Mouse (Mus musculus): Measurements from ENCODE around the gene Slc22a3. TPM values are rescaled to one million over a fixed set of nuclear protein-coding genes. Genes with fewer than 3 reads are reported as not detected.

Gene Slc22a3
- polyA plus RNA-seq, 1 experiment from 2014 or later, result 4.1 TPM

DNA sequence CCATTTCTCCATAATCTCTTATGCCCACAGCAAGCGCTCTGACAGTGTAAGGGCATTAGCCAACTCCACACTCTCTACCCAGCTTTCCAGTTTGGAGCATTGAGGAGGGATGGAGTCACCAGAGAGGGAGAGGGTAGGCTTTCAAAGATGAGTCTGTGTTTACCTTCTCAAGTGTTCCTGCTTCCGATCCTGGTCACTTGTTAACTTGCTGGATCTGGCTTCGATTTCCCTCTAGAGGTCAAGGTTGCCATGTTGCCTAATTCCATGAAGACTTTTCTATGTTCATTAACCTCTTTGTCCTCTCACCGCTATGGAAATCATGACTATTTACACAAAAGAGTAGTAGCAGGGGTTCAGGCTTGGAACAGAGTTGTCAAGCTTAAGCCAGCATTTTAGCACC lies 127.2 kb downstream of the Slc22a3 start:
- DNase-seq (ENCODE audit: low spot score) (no peak), ATAC-seq (replicated peaks; ENCODE audit: low FRiP score) (no peak)
- peak overlapping the region; percentile 52 for H3K4me2 ChIP-seq

DNA sequence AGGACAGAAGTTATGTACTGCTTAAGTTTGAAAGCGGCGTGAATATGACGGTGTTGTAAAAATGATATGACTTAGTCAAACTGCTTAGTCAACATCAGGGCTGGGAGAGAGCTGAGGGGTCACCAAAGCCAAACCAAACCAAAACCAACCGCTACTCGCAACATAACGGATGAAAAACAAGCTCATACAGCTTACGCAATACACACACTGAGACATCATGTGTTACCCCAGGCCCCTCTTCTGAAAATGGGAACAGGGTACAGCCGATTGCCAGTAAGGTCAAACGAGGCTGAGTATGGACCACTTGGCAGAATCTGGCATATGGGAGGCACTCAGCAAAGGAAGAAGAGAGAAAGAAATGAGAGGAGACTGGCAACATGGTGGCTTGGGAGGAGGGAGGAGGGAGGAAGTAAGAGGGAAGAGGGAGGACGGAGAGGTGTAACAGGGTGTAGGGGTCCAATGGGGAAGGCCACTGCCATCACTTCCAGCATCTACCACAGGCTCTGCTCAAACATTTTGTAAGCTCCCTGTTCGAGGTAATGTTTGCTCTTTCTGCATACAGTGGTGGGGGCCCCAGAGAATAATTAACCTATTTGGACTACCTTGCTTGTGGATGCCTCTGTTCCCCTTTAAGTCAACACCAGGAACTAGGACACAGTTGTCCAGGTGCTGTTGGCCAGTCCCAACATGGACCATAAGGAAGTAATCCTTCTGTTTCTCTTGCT lies 129.4 kb downstream of the Slc22a3 start, which contains the start of gene Plg:
Gene Plg (plus strand): TSS at position 628 of the 725 bp plus-strand sequence.
- 0 out of 2 replicates have a peak, but pooled peaks cover 6% of the 10 kb centered on the region for H3K27me3 ChIP-seq (replicated peaks; ENCODE audit: control insufficient read depth, insufficient read depth, low read length)
- peaks cover 3% of the 10 kb centered on the region; the same call in 1 of the 2 replicates for H3K4me1 ChIP-seq (replicated peaks; ENCODE audit: control insufficient read depth, insufficient read depth, low read length)
- no peaks in the 10 kb centered on the region for H3K36me3 ChIP-seq (ENCODE audit: control insufficient read depth, insufficient read depth, low read length)
- H3K27ac ChIP-seq (ENCODE audit: low read depth, low read length), result peak within 1 kb of the TSS; percentile 36; the same call in 1 of the 2 replicates
- H3K4me3 ChIP-seq (ENCODE audit: low read depth, low read length), result peak within 1 kb of the TSS; percentile 34
- DNase-seq (ENCODE audit: low spot score), result no peak
- no peaks in the 10 kb centered on the region; the same call in 1 of the 2 replicates for H3K9me3 ChIP-seq (ENCODE audit: control insufficient read depth, low read length)
- no peak within 1 kb of the TSS for H3K9ac ChIP-seq (ENCODE audit: low read depth, low read length)
- H3K4me2 ChIP-seq, result peak within 1 kb of the TSS; percentile 35
- ATAC-seq (replicated peaks; ENCODE audit: low FRiP score), result peak; percentile 71
- WGBS, result 72% methylated on average over 11 of the region's 11 CpGs

More for the DNA sequence above, 127.2 kb downstream of the Slc22a3 start:
- Histone ChIP-seq H3K27me3 (replicated peaks; ENCODE audit: control insufficient read depth, insufficient read depth, low read length) (peaks cover 9% of the 10 kb centered on the region; the same call in 1 of the 2 replicates), H3K9me3 (ENCODE audit: control insufficient read depth, low read length) (no peaks in the 10 kb centered on the region; the same call in 1 of the 2 replicates), H3K27ac (ENCODE audit: low read depth, low read length) (0 out of 2 replicates have a peak overlapping the region, but pooled peaks have one; percentile 19), H3K4me3 (ENCODE audit: low read depth, low read length) (peak overlapping the region; percentile 21; the same call in 1 of the 2 replicates), H3K4me1 (replicated peaks; ENCODE audit: control insufficient read depth, insufficient read depth, low read length) (peaks cover 3% of the 10 kb centered on the region; the same call in 1 of the 2 replicates), H3K36me3 (ENCODE audit: control insufficient read depth, insufficient read depth, low read length) (no peaks in the 10 kb centered on the region), H3K9ac (ENCODE audit: low read depth, low read length) (no peak overlapping the region)
- WGBS, result 72% methylated on average over 4 of the region's 4 CpGs

DNA sequence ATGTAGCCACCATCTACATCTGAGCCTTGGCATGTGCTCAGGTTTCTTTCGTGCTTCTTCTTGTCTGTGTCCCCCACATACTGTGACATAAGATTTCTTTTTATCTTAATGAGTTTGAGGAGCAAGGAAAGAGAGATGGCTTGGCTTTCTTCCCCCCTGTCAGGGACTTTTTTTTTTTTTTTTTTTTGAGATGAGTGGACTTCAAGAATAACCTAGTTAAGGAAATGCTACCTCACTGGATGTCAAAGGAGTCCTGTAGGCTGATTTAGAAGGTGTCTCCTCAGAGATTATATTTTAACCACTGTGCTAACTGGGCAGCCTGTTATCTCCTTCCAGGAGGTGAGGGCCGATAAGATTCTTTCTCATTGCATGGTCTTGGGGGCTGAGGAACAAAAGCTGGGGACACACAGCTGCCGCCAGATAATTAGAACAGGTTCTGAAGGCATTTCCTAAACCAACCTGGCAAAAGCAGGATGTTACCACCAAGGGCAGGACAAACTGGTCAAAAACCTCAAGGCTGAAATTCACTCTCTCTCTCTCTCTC lies 133.8 kb downstream of the Slc22a3 start:
- no peaks in the 10 kb centered on the region for H3K9me3 ChIP-seq (ENCODE audit: control insufficient read depth, low read length)
- DNase-seq (ENCODE audit: low spot score) (no peak), ATAC-seq (replicated peaks; ENCODE audit: low FRiP score) (no peak)
- H3K27me3 ChIP-seq (replicated peaks; ENCODE audit: control insufficient read depth, insufficient read depth, low read length), result no peaks in the 10 kb centered on the region
- H3K36me3 ChIP-seq (ENCODE audit: control insufficient read depth, insufficient read depth, low read length), result no peaks in the 10 kb centered on the region
- 35% methylated on average over 3 of the region's 3 CpGs for WGBS
- H3K27ac ChIP-seq (ENCODE audit: low read depth, low read length), result no peak overlapping the region
- peaks cover 4% of the 10 kb centered on the region; the same call in 1 of the 2 replicates for H3K4me1 ChIP-seq (replicated peaks; ENCODE audit: control insufficient read depth, insufficient read depth, low read length)
- no peak overlapping the region for H3K4me3 ChIP-seq (ENCODE audit: low read depth, low read length)
- H3K9ac ChIP-seq (ENCODE audit: low read depth, low read length), result no peak overlapping the region
- H3K4me2 ChIP-seq, result no peak overlapping the region

DNA sequence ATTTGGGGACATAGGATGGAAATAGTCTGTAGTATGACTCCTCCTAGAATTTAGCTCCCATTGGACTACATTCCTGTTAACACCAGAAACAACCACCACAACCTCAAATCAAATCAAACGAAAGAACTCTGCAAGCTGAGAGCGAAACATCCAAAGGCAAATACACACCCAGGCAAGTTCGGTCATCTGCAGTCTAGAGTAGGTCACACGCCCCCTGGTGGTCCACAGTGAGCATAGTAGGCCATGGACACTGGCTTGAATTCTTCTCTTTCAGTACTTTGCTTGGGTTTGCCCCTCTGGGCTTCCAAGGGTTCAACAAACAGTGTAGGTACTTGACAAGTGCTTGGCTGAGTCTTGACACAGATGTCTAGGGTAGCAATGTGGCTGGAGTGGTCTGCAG lies 135.5 kb downstream of the Slc22a3 start:
- Histone ChIP-seq H3K27ac (ENCODE audit: low read depth, low read length) (no peak overlapping the region; the same call in 1 of the 2 replicates), H3K4me3 (ENCODE audit: low read depth, low read length) (peak overlapping the region; percentile 11; the same call in 1 of the 2 replicates), H3K9ac (ENCODE audit: low read depth, low read length) (0 out of 2 replicates have a peak overlapping the region, but pooled peaks have one; percentile 26), H3K36me3 (ENCODE audit: control insufficient read depth, insufficient read depth, low read length) (no peaks in the 10 kb centered on the region), H3K27me3 (replicated peaks; ENCODE audit: control insufficient read depth, insufficient read depth, low read length) (no peaks in the 10 kb centered on the region), H3K9me3 (ENCODE audit: control insufficient read depth, low read length) (no peaks in the 10 kb centered on the region), H3K4me1 (replicated peaks; ENCODE audit: control insufficient read depth, insufficient read depth, low read length) (peaks cover 4% of the 10 kb centered on the region; the same call in 1 of the 2 replicates), H3K4me2 (peak overlapping the region; percentile 61)
- DNase-seq (ENCODE audit: low spot score), result peak; percentile 58
- ATAC-seq (replicated peaks; ENCODE audit: low FRiP score), result peak; percentile 60
- WGBS, result 16% methylated on average over 4 of the region's 4 CpGs

DNA sequence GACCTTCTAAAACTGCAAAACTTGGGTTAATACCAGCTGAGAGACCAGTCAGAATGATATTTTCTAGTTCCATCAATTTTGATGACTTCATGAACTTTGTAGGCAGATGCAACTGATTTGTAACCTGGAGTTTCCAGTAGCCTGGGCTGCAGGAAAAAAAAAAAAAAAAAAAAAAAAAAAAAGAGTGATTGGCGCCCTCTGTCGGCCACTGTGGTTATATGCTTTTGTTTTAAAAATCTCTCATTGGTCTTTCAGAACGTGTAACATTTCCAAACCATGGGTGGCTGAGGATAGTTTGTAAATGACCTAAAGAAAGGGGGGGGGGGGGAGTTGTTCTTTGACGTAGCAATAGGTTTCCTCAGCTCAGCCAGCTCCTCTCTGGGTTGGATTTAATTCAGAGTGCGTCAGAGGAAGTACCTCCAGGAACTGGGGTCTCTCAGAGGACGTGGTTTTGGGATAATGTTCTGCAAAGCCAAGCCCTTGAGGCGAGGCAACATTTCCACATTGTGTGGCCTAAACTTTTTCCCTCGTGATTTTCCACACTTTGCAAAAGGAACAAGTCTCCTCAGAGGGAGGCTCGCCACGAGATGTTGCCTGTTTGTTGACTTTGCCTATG lies 136.1 kb downstream of the Slc22a3 start:
- peak overlapping the region; percentile 61 for H3K4me2 ChIP-seq
- H3K4me1 ChIP-seq (replicated peaks; ENCODE audit: control insufficient read depth, insufficient read depth, low read length), result peaks cover 4% of the 10 kb centered on the region; the same call in 1 of the 2 replicates
- 27% methylated on average over 10 of the region's 10 CpGs for WGBS
- no peaks in the 10 kb centered on the region for H3K9me3 ChIP-seq (ENCODE audit: control insufficient read depth, low read length)
- no peaks in the 10 kb centered on the region for H3K27me3 ChIP-seq (replicated peaks; ENCODE audit: control insufficient read depth, insufficient read depth, low read length)
- H3K27ac ChIP-seq (ENCODE audit: low read depth, low read length), result no peak overlapping the region; the same call in 1 of the 2 replicates
- ATAC-seq (replicated peaks; ENCODE audit: low FRiP score), result no peak
- H3K9ac ChIP-seq (ENCODE audit: low read depth, low read length), result 0 out of 2 replicates have a peak overlapping the region, but pooled peaks have one; percentile 26
- H3K36me3 ChIP-seq (ENCODE audit: control insufficient read depth, insufficient read depth, low read length), result no peaks in the 10 kb centered on the region
- peak overlapping the region; percentile 11; the same call in 1 of the 2 replicates for H3K4me3 ChIP-seq (ENCODE audit: low read depth, low read length)
- DNase-seq (ENCODE audit: low spot score), result no peak

DNA sequence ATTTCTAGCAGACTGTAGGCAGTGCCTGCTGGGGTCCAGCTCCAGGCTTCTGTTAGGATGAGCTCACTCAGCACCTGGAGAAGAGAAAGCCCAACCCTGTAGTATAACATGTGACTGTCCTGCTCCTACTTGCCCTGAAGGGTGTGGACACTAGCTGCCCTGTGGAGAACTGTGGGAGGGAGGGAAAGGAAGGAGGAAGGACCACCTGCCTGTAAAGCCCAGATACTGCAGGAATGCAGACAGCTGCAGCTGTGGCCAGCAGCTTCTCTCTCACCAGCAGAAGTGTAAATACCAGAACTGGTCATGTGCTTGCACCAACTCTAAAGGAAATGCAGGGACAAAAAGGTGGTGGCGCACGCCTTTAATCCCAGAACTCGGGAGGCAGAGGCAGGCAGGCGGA lies 137.2 kb downstream of the Slc22a3 start:
- no peak for ATAC-seq (replicated peaks; ENCODE audit: low FRiP score)
- Histone ChIP-seq H3K4me2 (no peak overlapping the region), H3K27me3 (replicated peaks; ENCODE audit: control insufficient read depth, insufficient read depth, low read length) (no peaks in the 10 kb centered on the region), H3K27ac (ENCODE audit: low read depth, low read length) (no peak overlapping the region), H3K4me1 (replicated peaks; ENCODE audit: control insufficient read depth, insufficient read depth, low read length) (peaks cover 4% of the 10 kb centered on the region; the same call in 1 of the 2 replicates), H3K9me3 (ENCODE audit: control insufficient read depth, low read length) (no peaks in the 10 kb centered on the region), H3K4me3 (ENCODE audit: low read depth, low read length) (no peak overlapping the region), H3K36me3 (ENCODE audit: control insufficient read depth, insufficient read depth, low read length) (no peaks in the 10 kb centered on the region), H3K9ac (ENCODE audit: low read depth, low read length) (no peak overlapping the region)
- DNase-seq (ENCODE audit: low spot score), result no peak
- 59% methylated on average over 4 of the region's 4 CpGs for WGBS

DNA sequence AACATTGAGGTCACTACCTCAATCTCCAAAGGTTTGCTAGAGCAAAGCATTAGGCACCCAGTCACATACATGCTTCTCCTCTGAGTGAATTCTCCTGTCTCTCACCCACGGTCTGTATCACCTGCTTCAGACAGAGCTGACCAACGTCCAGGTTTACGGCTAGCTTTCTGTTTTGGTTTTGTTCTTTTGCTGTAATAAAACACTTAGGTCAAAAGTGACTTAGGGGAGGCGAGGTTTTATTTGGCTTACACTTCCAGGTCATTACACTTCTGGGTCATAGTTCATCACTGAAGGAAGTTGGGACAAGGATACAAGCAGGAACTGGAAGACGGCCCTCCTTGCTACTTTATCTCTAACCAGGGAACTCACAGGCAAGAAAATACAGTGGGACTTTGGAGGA lies 138.1 kb downstream of the Slc22a3 start:
- WGBS, result 63% methylated on average over 5 of the region's 5 CpGs
- Histone ChIP-seq H3K27ac (ENCODE audit: low read depth, low read length) (no peak overlapping the region), H3K9me3 (ENCODE audit: control insufficient read depth, low read length) (no peaks in the 10 kb centered on the region), H3K27me3 (replicated peaks; ENCODE audit: control insufficient read depth, insufficient read depth, low read length) (no peaks in the 10 kb centered on the region), H3K4me2 (no peak overlapping the region), H3K9ac (ENCODE audit: low read depth, low read length) (no peak overlapping the region), H3K4me1 (replicated peaks; ENCODE audit: control insufficient read depth, insufficient read depth, low read length) (peaks cover 4% of the 10 kb centered on the region; the same call in 1 of the 2 replicates), H3K36me3 (ENCODE audit: control insufficient read depth, insufficient read depth, low read length) (no peaks in the 10 kb centered on the region), H3K4me3 (ENCODE audit: low read depth, low read length) (no peak overlapping the region)
- DNase-seq (ENCODE audit: low spot score) (no peak), ATAC-seq (replicated peaks; ENCODE audit: low FRiP score) (no peak)
